Mouse (Mus musculus) lung, adult 18-20 months (tissue): ENCODE measurements around the gene Arhgef25.

ENCODE experiments used
- DNase-seq, 2 experiments: peaks; one replicate each; pipeline ENCODE4 v3.0.0; 2022; ENCODE audit warnings: mixed read lengths in 2 of 2

The Arhgef25 gene

DNA sequence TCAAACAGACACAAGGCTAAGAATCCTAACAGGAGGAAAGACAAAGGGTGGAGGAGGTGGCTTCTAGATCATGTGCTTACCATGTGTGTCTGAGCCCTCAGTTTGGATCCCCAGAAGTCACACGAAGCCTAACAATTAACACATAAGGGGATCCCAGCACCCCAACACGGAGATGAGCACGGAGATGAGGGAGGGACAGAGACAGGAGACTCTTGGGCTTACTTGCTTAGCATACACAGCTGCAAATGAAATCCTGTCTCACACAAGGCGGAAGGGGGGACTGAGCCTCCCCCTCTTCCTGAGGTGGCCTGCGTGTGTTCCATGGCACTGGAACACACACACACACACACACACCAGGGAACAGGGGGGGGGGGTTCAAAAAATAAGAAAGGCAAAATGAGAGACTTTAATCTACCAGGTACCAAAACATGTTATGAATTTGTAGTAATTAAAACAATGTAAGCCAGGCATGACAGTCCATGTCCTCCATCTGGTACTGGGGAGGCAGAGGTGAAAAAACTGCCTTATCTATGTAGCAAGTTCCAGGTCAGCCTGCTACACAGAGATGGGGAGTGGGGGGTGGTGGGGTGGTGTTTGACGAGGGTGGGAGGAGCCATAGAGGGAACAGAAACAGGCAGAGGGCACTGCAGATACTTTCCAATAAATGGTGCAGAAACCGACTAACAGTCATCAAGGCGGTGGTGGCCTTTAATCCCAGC, 54.6 kb downstream of the Arhgef25 start:
- DNase-seq, result no peak

- DNase-seq, result peak in 1 of 2 experiments; percentile 38
These were observed 55.4 kb downstream of the Arhgef25 start for GRCm38 (mm10) chr10:127134394-127135035.
